Mouse (Mus musculus) lung, postnatal 10 days (tissue): ENCODE measurements at regions not wholly inside any gene's neighbourhood (a gene's known extent, or its start where the extent isn't known, plus 50 kb on each side); places are given as distances from the start of the nearest gene placed in this dataset.

ENCODE experiments used
- DNase-seq: peaks from one replicate; pipeline ENCODE4 v3.0.0; 2021

GRCm38 (mm10) chr16:75663871-75664270 is 71.2 kb downstream of the Rbm11 start:
- no peak for DNase-seq

DNA sequence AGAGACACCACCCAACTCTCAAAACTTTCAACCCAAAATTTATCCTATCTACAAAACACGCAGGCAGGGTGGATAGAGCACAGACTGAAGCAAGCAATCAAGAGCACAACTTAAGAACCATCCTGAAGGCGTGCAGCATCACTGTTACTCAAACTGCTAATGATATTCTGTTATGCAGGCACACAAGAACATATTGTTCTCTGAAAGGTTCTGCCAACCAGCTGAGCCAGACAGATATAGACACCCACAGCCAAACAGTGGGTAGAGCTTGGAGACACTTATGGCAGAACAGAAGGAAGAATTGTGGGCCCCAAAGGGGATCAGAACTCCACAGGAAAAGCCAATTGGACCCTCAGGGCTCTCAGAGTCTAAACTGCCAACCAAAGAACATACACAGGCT is 74.9 kb downstream of the Rbm11 start:
- DNase-seq = no peak

DNA sequence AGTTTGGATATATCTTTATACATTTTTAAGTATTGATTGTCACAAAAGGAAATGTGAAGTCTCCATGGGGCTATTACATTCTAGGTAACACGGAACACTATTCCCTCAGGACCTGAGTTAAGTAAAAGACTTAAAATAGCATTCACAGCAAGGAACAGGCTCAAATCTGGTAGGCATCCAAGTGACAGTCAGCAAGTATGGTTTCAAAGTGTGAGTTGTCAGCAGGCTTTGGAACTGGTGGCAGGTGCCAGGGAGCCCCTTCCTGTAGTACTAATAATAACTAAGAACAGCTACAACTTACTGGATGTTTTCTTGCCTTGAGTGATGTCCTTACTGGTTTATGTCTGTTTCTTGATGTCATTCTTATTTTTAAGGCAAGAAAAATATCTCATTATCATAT is 79.5 kb downstream of the Rbm11 start:
- no peak for DNase-seq

DNA sequence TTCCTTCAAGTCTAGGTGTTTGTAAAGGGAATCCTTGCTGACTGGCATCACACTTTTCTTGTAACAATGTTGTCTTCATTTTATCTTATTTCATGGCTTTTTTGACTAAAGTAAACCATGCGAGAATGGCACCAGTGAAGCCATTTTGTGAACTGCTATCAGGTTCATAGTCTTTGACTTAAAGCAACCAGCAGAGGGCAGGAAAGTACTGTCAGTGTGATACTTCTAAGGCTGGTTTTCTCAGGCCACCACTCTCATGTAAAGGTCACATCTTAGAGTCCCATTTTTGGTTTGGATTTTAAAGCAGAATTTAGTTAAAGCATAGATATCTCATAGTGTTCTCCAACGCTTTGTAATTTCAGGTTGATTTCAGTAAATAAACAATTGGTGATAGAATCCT is 83.2 kb downstream of the Rbm11 start:
- DNase-seq = peak; percentile 44

DNA sequence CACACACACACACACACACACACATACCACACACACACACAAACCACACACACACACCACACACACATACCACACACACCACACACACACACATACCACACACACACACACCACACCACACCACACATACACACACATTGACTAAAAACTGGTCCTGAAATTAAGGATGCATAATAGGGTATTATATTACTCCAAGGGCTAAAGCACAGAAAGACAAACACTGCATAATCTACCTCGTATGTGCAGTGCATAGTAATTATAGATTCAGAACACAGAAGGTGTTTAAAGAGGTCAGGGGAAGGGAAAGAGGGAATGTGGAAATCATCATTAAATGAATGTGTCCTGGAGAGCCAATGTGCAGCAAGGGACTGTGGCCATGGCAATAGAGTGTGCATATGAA is 84.5 kb downstream of the Rbm11 start:
- no peak for DNase-seq
